Mouse (Mus musculus): ENCODE data around the gene Defa25. TPM values are rescaled to one million over a fixed set of nuclear protein-coding genes. Genes with fewer than 3 reads are reported as not detected.
"Not testable (repeated sequence)": the region's sequence is repeated elsewhere in the genome, so short reads cannot be mapped to it uniquely, and the experiment has no call there.

Defa25 gene
- polyA plus RNA-seq (2012; rRNA removed), result not detected in 2 replicates
- polyA plus RNA-seq (2014; fragmentation: Nextera tagmentation; extraction: Ambion mirVana), result not detected in 2 replicates

- H3K4me3 ChIP-seq (ENCODE audit: insufficient read depth in 1 of 2, low read depth in 2 of 2, low read length in 2 of 2); DNase-seq (ENCODE audit: low read depth in 3 of 3, low spot score in 3 of 3); H3K36me3 ChIP-seq (replicated peaks; ENCODE audit: control insufficient read depth, insufficient read depth, low read depth); H3K9ac ChIP-seq (replicated peaks); H3K27ac ChIP-seq; H3K9me3 ChIP-seq (ENCODE audit: control insufficient read depth, low read length); H3K4me2 ChIP-seq (ENCODE audit: low read depth); H3K27me3 ChIP-seq (ENCODE audit: control insufficient read depth, insufficient read depth, low read length); H3K4me1 ChIP-seq (replicated peaks; ENCODE audit: control insufficient read depth in 2 of 2, insufficient read depth in 2 of 2, low read length in 1 of 2); ATAC-seq (ENCODE audit: insufficient read depth): not testable (repeated sequence)
Observed at GRCm38 (mm10) chr8:21084142-21084541, at the start of gene Defa25. Gene Defa25 (plus strand): TSS chr8:21084442.

DNA sequence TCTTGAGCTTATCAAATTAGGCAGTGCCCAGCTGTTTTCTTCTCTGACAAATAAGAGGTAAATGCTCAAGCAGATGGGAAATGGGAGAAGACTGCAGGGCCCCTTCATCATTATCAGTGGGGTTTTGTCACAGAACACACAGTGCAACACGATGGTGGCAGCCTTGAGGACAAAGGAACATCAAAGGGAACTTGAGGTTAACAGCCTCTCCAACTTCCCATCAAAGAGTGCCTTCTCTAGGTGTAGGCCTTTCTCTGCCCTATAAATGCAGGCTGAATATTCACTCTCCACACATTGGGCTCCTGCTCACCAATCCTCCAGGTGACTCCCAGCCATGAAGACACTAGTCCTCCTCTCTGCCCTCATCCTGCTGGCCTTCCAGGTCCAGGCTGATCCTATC is 29.5 kb upstream of the Defa25 start, which contains the start of gene Defa23:
Gene Defa23, plus strand, starts transcription at position 301 of the 400 bp plus-strand sequence.
- H3K4me1 ChIP-seq (replicated peaks; ENCODE audit: control insufficient read depth in 2 of 2, insufficient read depth in 2 of 2, low read length in 1 of 2); H3K36me3 ChIP-seq (replicated peaks; ENCODE audit: control insufficient read depth, insufficient read depth, low read depth); ATAC-seq (ENCODE audit: insufficient read depth); H3K27me3 ChIP-seq (ENCODE audit: control insufficient read depth, insufficient read depth, low read length); H3K9me3 ChIP-seq (ENCODE audit: control insufficient read depth, low read length); DNase-seq (ENCODE audit: low read depth in 3 of 3, low spot score in 3 of 3); H3K4me2 ChIP-seq (ENCODE audit: low read depth); H3K27ac ChIP-seq; H3K4me3 ChIP-seq (ENCODE audit: insufficient read depth in 1 of 2, low read depth in 2 of 2, low read length in 2 of 2); H3K9ac ChIP-seq (replicated peaks): not testable (repeated sequence)
- WGBS (ENCODE audit: insufficient replicate concordance), result no CpG with 5 or more reads among the region's 1 CpGs

- DNase-seq (ENCODE audit: low read depth in 3 of 3, low spot score in 3 of 3); H3K4me3 ChIP-seq (ENCODE audit: insufficient read depth in 1 of 2, low read depth in 2 of 2, low read length in 2 of 2); ATAC-seq (ENCODE audit: insufficient read depth); H3K36me3 ChIP-seq (replicated peaks; ENCODE audit: control insufficient read depth, insufficient read depth, low read depth); H3K27me3 ChIP-seq (ENCODE audit: control insufficient read depth, insufficient read depth, low read length); H3K27ac ChIP-seq; H3K4me2 ChIP-seq (ENCODE audit: low read depth); H3K9me3 ChIP-seq (ENCODE audit: control insufficient read depth, low read length); H3K4me1 ChIP-seq (replicated peaks; ENCODE audit: control insufficient read depth in 2 of 2, insufficient read depth in 2 of 2, low read length in 1 of 2); H3K9ac ChIP-seq (replicated peaks): not testable (repeated sequence)
- WGBS (ENCODE audit: insufficient replicate concordance), result 38% methylated on average over 1 of the region's 1 CpGs
Observed at GRCm38 (mm10) chr8:21064738-21065137, 19.5 kb upstream of the Defa25 start, which contains the start of gene Defa35. Gene Defa35 (plus strand): TSS chr8:21065038.

DNA sequence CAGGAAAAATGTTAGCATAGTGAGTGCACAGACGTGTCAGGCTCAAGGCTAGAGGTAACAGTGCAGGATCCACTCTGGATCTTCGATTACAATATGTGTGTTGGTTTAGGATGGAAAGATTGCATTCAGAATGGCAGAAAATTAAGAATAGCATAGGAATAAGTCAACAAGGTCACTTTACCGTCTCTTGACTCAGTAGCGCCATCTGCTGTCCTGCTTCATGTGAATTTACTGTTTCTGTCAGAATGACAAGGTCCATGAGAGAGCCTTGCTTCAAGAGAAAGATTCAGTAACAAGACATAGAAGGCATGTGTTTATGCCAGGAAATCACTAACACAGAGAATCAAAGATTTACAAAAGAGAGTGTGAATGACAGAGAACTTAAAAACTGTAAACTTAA is 8.9 kb downstream of the Defa25 start:
- TF ChIP-seq CTCF (IDR thresholded peaks at IDR 0.05; ENCODE audit: low read depth) (peak; percentile 32; the same call in 1 of the 2 replicates), EP300 (IDR thresholded peaks at IDR 0.05; ENCODE audit: low read depth) (no peak)
- Histone ChIP-seq H3K4me3 (ENCODE audit: insufficient read depth in 1 of 2, low read depth in 2 of 2, low read length in 2 of 2) (no peak overlapping the region), H3K9ac (replicated peaks) (no peak overlapping the region), H3K36me3 (replicated peaks; ENCODE audit: control insufficient read depth, insufficient read depth, low read depth) (no peaks in the 10 kb centered on the region), H3K4me2 (ENCODE audit: low read depth) (no peak overlapping the region), H3K27ac (no peak overlapping the region), H3K27me3 (ENCODE audit: control insufficient read depth, insufficient read depth, low read length) (no peaks in the 10 kb centered on the region), H3K9me3 (ENCODE audit: control insufficient read depth, low read length) (no peaks in the 10 kb centered on the region), H3K4me1 (replicated peaks; ENCODE audit: control insufficient read depth in 2 of 2, insufficient read depth in 2 of 2, low read length in 1 of 2) (no peaks in the 10 kb centered on the region)
- no peak for DNase-seq (ENCODE audit: low read depth in 3 of 3, low spot score in 3 of 3)
- no peak for ATAC-seq (ENCODE audit: insufficient read depth)
- WGBS (ENCODE audit: insufficient replicate concordance), result 36% methylated on average over 4 of the region's 4 CpGs

DNA sequence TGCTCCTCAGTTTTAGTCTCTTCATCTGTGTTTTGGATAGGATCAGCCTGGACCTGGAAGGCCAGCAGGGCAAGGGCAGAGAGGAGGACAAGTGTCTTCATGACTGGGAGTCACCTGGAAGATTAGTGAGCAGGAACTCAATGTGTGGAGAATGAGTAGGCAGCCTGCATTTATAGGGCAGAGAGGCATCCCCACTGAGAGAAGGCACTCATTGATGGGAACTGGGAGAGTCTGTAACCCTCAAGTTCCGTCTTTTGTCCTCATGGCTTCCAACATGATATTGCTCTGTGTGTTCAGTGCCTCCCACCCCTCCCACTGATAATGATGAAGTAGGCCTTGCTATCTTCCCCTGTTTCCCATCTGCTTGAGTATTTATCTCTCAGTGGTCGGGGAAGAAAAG is 11.7 kb downstream of the Defa25 start, which contains the start of gene Gm14851:
Gene Gm14851, minus strand, starts transcription at position 101 of the 400 bp plus-strand sequence.
- H3K27me3 ChIP-seq (ENCODE audit: control insufficient read depth, insufficient read depth, low read length); H3K4me2 ChIP-seq (ENCODE audit: low read depth); H3K27ac ChIP-seq; ATAC-seq (ENCODE audit: insufficient read depth); H3K4me1 ChIP-seq (replicated peaks; ENCODE audit: control insufficient read depth in 2 of 2, insufficient read depth in 2 of 2, low read length in 1 of 2); H3K4me3 ChIP-seq (ENCODE audit: insufficient read depth in 1 of 2, low read depth in 2 of 2, low read length in 2 of 2); H3K9me3 ChIP-seq (ENCODE audit: control insufficient read depth, low read length); DNase-seq (ENCODE audit: low read depth in 3 of 3, low spot score in 3 of 3); H3K9ac ChIP-seq (replicated peaks); H3K36me3 ChIP-seq (replicated peaks; ENCODE audit: control insufficient read depth, insufficient read depth, low read depth): not testable (repeated sequence)
- WGBS (ENCODE audit: insufficient replicate concordance), result no CpG with 5 or more reads among the region's 2 CpGs

DNA sequence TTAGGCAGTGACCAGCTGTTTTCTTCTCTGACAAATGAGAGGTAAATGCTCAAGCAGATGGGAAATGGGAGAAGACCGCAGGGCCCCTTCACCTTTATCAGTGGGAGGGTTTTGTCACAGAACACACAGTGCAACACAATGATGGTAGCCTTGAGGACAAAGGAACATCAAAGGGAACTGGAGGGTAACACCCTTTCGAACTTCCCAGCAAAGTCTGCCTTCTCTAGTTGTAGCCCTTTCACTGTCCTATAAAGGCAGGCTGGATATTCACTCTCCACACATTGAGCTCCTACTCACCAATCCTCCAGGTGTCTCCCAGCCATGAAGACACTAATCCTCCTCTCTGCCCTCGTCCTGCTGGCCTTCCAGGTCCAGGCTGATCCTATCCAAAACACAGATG is 50.1 kb downstream of the Defa25 start, which contains the start of gene Defa30:
Gene Defa30, plus strand, starts transcription at position 301 of the 400 bp plus-strand sequence.
- not testable (repeated sequence) for H3K4me3 ChIP-seq (ENCODE audit: insufficient read depth in 1 of 2, low read depth in 2 of 2, low read length in 2 of 2); H3K4me1 ChIP-seq (replicated peaks; ENCODE audit: control insufficient read depth in 2 of 2, insufficient read depth in 2 of 2, low read length in 1 of 2); H3K9me3 ChIP-seq (ENCODE audit: control insufficient read depth, low read length); H3K27ac ChIP-seq; H3K9ac ChIP-seq (replicated peaks); ATAC-seq (ENCODE audit: insufficient read depth); H3K36me3 ChIP-seq (replicated peaks; ENCODE audit: control insufficient read depth, insufficient read depth, low read depth); DNase-seq (ENCODE audit: low read depth in 3 of 3, low spot score in 3 of 3); H3K27me3 ChIP-seq (ENCODE audit: control insufficient read depth, insufficient read depth, low read length); H3K4me2 ChIP-seq (ENCODE audit: low read depth)
- whole genome bisulfite sequencing (ENCODE audit: insufficient replicate concordance), result 33% methylated on average over 3 of the region's 3 CpGs

Other genes with a start within 250 kb of the Defa25 start
- gene Defb33, start 191.8 kb upstream of the Defa25 start, polyA plus RNA-seq (2012; rRNA removed), result not detected in 2 replicates
- not detected in 2 replicates for gene Defb33, start 191.8 kb upstream of the Defa25 start, polyA plus RNA-seq (2014; fragmentation: Nextera tagmentation; extraction: Ambion mirVana)
- gene Gm15056, start 181.8 kb upstream of the Defa25 start, polyA plus RNA-seq (2012; rRNA removed), result not detected in 2 replicates
- gene Gm15056, start 181.8 kb upstream of the Defa25 start, polyA plus RNA-seq (2014; fragmentation: Nextera tagmentation; extraction: Ambion mirVana), result not detected in 2 replicates
- not detected in 2 replicates for gene Gm6040, start 162.4 kb upstream of the Defa25 start, polyA plus RNA-seq (2012; rRNA removed)
- gene Gm6040, start 162.4 kb upstream of the Defa25 start, polyA plus RNA-seq (2014; fragmentation: Nextera tagmentation; extraction: Ambion mirVana), result not detected in 2 replicates
- gene AY761185, start 139.7 kb upstream of the Defa25 start, polyA plus RNA-seq (2012; rRNA removed), result not detected in 2 replicates
- gene AY761185, start 139.7 kb upstream of the Defa25 start, polyA plus RNA-seq (2014; fragmentation: Nextera tagmentation; extraction: Ambion mirVana), result not detected in 2 replicates
- not detected in 2 replicates for gene Defa21, start 58.9 kb upstream of the Defa25 start, polyA plus RNA-seq (2012; rRNA removed)
- gene Defa21, start 58.9 kb upstream of the Defa25 start, polyA plus RNA-seq (2014; fragmentation: Nextera tagmentation; extraction: Ambion mirVana), result not detected in 2 replicates
- not detected in 2 replicates for gene Defa23, start 29.4 kb upstream of the Defa25 start, polyA plus RNA-seq (2012; rRNA removed)
- gene Defa23, start 29.4 kb upstream of the Defa25 start, polyA plus RNA-seq (2014; fragmentation: Nextera tagmentation; extraction: Ambion mirVana), result not detected in 2 replicates
- gene Defa35, start 19.4 kb upstream of the Defa25 start, polyA plus RNA-seq (2012; rRNA removed), result not detected in 2 replicates
- gene Defa35, start 19.4 kb upstream of the Defa25 start, polyA plus RNA-seq (2014; fragmentation: Nextera tagmentation; extraction: Ambion mirVana), result not detected in 2 replicates
- not detected in 2 replicates for gene Gm14851, start 11.6 kb downstream of the Defa25 start, polyA plus RNA-seq (2012; rRNA removed)
- not detected in 2 replicates for gene Gm14851, start 11.6 kb downstream of the Defa25 start, polyA plus RNA-seq (2014; fragmentation: Nextera tagmentation; extraction: Ambion mirVana)
- gene Defa30, start 50.2 kb downstream of the Defa25 start, polyA plus RNA-seq (2012; rRNA removed), result not detected in 2 replicates
- gene Defa30, start 50.2 kb downstream of the Defa25 start, polyA plus RNA-seq (2014; fragmentation: Nextera tagmentation; extraction: Ambion mirVana), result not detected in 2 replicates
- gene Defa22, start 77.8 kb downstream of the Defa25 start, polyA plus RNA-seq (2012; rRNA removed), result not detected in 2 replicates
- gene Defa22, start 77.8 kb downstream of the Defa25 start, polyA plus RNA-seq (2014; fragmentation: Nextera tagmentation; extraction: Ambion mirVana), result not detected in 2 replicates
- not detected in 2 replicates for gene Defa31, start 107.2 kb downstream of the Defa25 start, polyA plus RNA-seq (2012; rRNA removed)
- not detected in 2 replicates for gene Defa31, start 107.2 kb downstream of the Defa25 start, polyA plus RNA-seq (2014; fragmentation: Nextera tagmentation; extraction: Ambion mirVana)
- gene Gm15293, start 117.1 kb downstream of the Defa25 start, polyA plus RNA-seq (2012; rRNA removed), result not detected in 2 replicates
- gene Gm15293, start 117.1 kb downstream of the Defa25 start, polyA plus RNA-seq (2014; fragmentation: Nextera tagmentation; extraction: Ambion mirVana), result not detected in 2 replicates
- gene Gm15292, start 165.3 kb downstream of the Defa25 start, polyA plus RNA-seq (2012; rRNA removed), result not detected in 2 replicates
- gene Gm15292, start 165.3 kb downstream of the Defa25 start, polyA plus RNA-seq (2014; fragmentation: Nextera tagmentation; extraction: Ambion mirVana), result not detected in 2 replicates
- not detected in 2 replicates for gene Defa27, start 231.1 kb downstream of the Defa25 start, polyA plus RNA-seq (2012; rRNA removed)
- not detected in 2 replicates for gene Defa27, start 231.1 kb downstream of the Defa25 start, polyA plus RNA-seq (2014; fragmentation: Nextera tagmentation; extraction: Ambion mirVana)
- gene Defa29, start 242.6 kb downstream of the Defa25 start, polyA plus RNA-seq (2012; rRNA removed), result not detected in 2 replicates
- gene Defa29, start 242.6 kb downstream of the Defa25 start, polyA plus RNA-seq (2014; fragmentation: Nextera tagmentation; extraction: Ambion mirVana), result not detected in 2 replicates

Data from liver, embryonic 14.5 days (tissue).